Comparison of ENCODE assay signal across 8 mouse cellular contexts in the genomic region with DNA sequence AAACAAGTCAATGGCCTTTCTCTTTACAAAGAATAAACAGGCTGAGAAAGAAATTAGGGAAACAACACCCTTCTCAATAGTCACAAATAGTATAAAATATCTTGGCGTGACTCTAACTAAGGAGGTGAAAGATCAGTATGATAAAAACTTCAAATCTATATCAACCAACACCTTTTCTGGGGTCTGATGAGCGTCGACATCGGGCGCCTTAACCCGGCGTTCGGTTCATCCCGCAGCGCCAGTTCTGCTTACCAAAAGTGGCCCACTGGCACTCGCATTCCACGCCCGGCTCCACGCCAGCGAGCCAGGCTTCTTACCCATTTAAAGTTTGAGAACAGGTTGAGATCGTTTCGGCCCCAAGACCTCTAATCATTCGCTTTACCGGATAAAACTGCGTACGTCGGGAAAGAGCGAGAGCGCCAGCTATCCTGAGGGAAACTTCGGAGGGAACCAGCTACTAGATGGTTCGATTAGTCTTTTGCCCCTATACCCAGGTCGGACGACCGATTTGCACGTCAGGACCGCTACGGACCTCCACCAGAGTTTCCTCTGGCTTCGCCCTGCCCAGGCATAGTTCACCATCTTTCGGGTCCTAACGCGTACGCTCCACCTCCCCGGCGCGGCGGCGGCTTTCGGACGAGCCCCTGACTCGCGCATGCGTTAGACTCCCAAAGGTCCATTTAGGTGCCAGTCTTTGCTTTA.
A peak's percentile ranks its signal among the peaks of the same experiment; 100 is the strongest.
DNase-seq lines count a peak whose midpoint lies in the region; ATAC-seq and TF ChIP-seq lines count a peak whose summit lies in the region.
"Not testable (repeated sequence)": the region's sequence is repeated elsewhere in the genome, so short reads cannot be mapped to it uniquely, and the experiment has no call there.

No protein-coding gene starts in this region.

- ATAC-seq in forebrain, postnatal 0 days = peak; percentile 96
- ATAC-seq in liver, postnatal 0 days = peak; percentile 100
- ATAC-seq in neural tube, embryonic 14.5 days (ENCODE audit: low read depth) = peak; percentile 98

- H3K4me1 ChIP-seq in E14TG2a.4 (replicated peaks; ENCODE audit: low read depth, low read length) = peaks cover 82% of the 10 kb centered on the region
- peaks cover 11% of the 10 kb centered on the region for H3K4me1 ChIP-seq in forebrain, postnatal 0 days (ENCODE audit: insufficient read depth)
- not testable (repeated sequence) for H3K4me1 ChIP-seq in liver, postnatal 0 days (ENCODE audit: insufficient read depth); neural tube, embryonic 14.5 days (ENCODE audit: control insufficient read depth, insufficient read depth, low read length)

- H3K27me3 ChIP-seq in E14TG2a.4 (ENCODE audit: insufficient read depth, low read length); forebrain, postnatal 0 days (ENCODE audit: insufficient read depth, low read length); liver, postnatal 0 days (ENCODE audit: insufficient read depth, low read length); neural tube, embryonic 14.5 days (ENCODE audit: control insufficient read depth, insufficient read depth, low read length): not testable (repeated sequence)

- not testable (repeated sequence) for H3K9me3 ChIP-seq in E14TG2a.4 (ENCODE audit: low read length); forebrain, postnatal 0 days (ENCODE audit: low read length); liver, postnatal 0 days (ENCODE audit: low read length); neural tube, embryonic 14.5 days (ENCODE audit: control insufficient read depth, low read length)

- peak overlapping the region; percentile 27 for H3K4me3 ChIP-seq in E14TG2a.4 (replicated peaks; ENCODE audit: low read length)
- not testable (repeated sequence) for H3K4me3 ChIP-seq in forebrain, postnatal 0 days (ENCODE audit: low read depth, low read length); liver, postnatal 0 days (ENCODE audit: low read depth, low read length); neural tube, embryonic 14.5 days (ENCODE audit: low read depth, low read length)

- peaks cover 73% of the 10 kb centered on the region for H3K36me3 ChIP-seq in E14TG2a.4 (ENCODE audit: insufficient read depth, low read length)
- H3K36me3 ChIP-seq in forebrain, postnatal 0 days (ENCODE audit: insufficient read depth); liver, postnatal 0 days (replicated peaks; ENCODE audit: insufficient read depth, low read length); neural tube, embryonic 14.5 days (ENCODE audit: control insufficient read depth, insufficient read depth, low read length): not testable (repeated sequence)

- not testable (repeated sequence) for H3K9ac ChIP-seq in forebrain, postnatal 0 days; liver, postnatal 0 days (replicated peaks); neural tube, embryonic 14.5 days (replicated peaks; ENCODE audit: low read depth, low read length)

- peak; percentile 13 for TF ChIP-seq CTCF in E14TG2a.4 (conservative IDR thresholded peaks at IDR 0.05; ENCODE audit: low read length)
- not testable (repeated sequence) for TF ChIP-seq CTCF in forebrain, postnatal 0 days (IDR thresholded peaks at IDR 0.05; ENCODE audit: low read depth); liver, postnatal 0 days (IDR thresholded peaks at IDR 0.05; ENCODE audit: low read depth)

- peak; percentile 90 for DNase-seq in cerebellum, adult 11-12 months
- peak; percentile 98 for DNase-seq in forebrain, postnatal 0 days
- DNase-seq in heart, postnatal 4 days = peak; percentile 100
- DNase-seq in layer of hippocampus, adult 18-20 months (ENCODE audit: low spot score in 2 of 2) = peak; percentile 98 to 100
- DNase-seq in liver, postnatal 0 days = peak; percentile 100
- DNase-seq in testis, postnatal 10 days (ENCODE audit: low spot score) = peak; percentile 100

- TF ChIP-seq EP300 in liver, postnatal 0 days (IDR thresholded peaks at IDR 0.05; ENCODE audit: low read depth) = 0 out of 2 replicates have a peak, but pooled peaks have one; percentile 18

- H3K4me2 ChIP-seq in forebrain, postnatal 0 days (ENCODE audit: low read depth); liver, postnatal 0 days (ENCODE audit: low read depth, low read length); neural tube, embryonic 14.5 days (ENCODE audit: low read depth, low read length): not testable (repeated sequence)

- H3K27ac ChIP-seq in forebrain, postnatal 0 days (ENCODE audit: low read depth, low read length); liver, postnatal 0 days (ENCODE audit: low read depth); neural tube, embryonic 14.5 days (ENCODE audit: low read depth, low read length): not testable (repeated sequence)

- 77% methylated on average over 47 of the region's 47 CpGs for WGBS in forebrain, postnatal 0 days
- 72% methylated on average over 47 of the region's 47 CpGs for WGBS in liver, postnatal 0 days (ENCODE audit: insufficient replicate concordance)
- WGBS in neural tube, embryonic 14.5 days = 73% methylated on average over 47 of the region's 47 CpGs
